Mouse (Mus musculus): ENCODE measurements at regions not wholly inside any gene's neighbourhood (a gene's known extent, or its start where the extent isn't known, plus 50 kb on each side); places are given as distances from the start of the nearest gene placed in this dataset.

- Histone ChIP-seq H3K9ac (replicated peaks; ENCODE audit: low read depth, low read length) (no peak overlapping the region), H3K36me3 (ENCODE audit: control insufficient read depth, insufficient read depth, low read length) (no peaks in the 10 kb centered on the region), H3K4me1 (ENCODE audit: control insufficient read depth, insufficient read depth, low read length) (no peaks in the 10 kb centered on the region), H3K4me2 (ENCODE audit: low read depth, low read length) (no peak overlapping the region), H3K27me3 (ENCODE audit: control insufficient read depth, insufficient read depth, low read length) (no peaks in the 10 kb centered on the region), H3K27ac (ENCODE audit: low read depth, low read length) (no peak overlapping the region), H3K9me3 (ENCODE audit: control insufficient read depth, low read length) (no peaks in the 10 kb centered on the region), H3K4me3 (ENCODE audit: low read depth, low read length) (no peak overlapping the region)
- WGBS, result 74% methylated on average over 2 of the region's 2 CpGs
- ATAC-seq (ENCODE audit: low read depth), result no peak
Measured at GRCm38 (mm10) chr13:35241443-35241842, 214.5 kb upstream of the Eci2 start.

- ATAC-seq (ENCODE audit: low read depth), result no peak
- Histone ChIP-seq H3K36me3 (ENCODE audit: control insufficient read depth, insufficient read depth, low read length) (no peaks in the 10 kb centered on the region), H3K9ac (replicated peaks; ENCODE audit: low read depth, low read length) (no peak overlapping the region)
Measured at GRCm38 (mm10) chr13:35243946-35244345, 217.1 kb upstream of the Eci2 start.

GRCm38 (mm10) chr13:35257386-35257785 is 230.5 kb upstream of the Eci2 start:
- H3K27ac ChIP-seq (ENCODE audit: low read depth, low read length), result no peak overlapping the region
- no peaks in the 10 kb centered on the region for H3K27me3 ChIP-seq (ENCODE audit: control insufficient read depth, insufficient read depth, low read length)
- no peaks in the 10 kb centered on the region for H3K9me3 ChIP-seq (ENCODE audit: control insufficient read depth, low read length)
- no peaks in the 10 kb centered on the region for H3K36me3 ChIP-seq (ENCODE audit: control insufficient read depth, insufficient read depth, low read length)
- no peak overlapping the region for H3K4me3 ChIP-seq (ENCODE audit: low read depth, low read length)
- no peak for ATAC-seq (ENCODE audit: low read depth)
- H3K4me1 ChIP-seq (ENCODE audit: control insufficient read depth, insufficient read depth, low read length), result no peaks in the 10 kb centered on the region
- H3K9ac ChIP-seq (replicated peaks; ENCODE audit: low read depth, low read length), result no peak overlapping the region
- no peak overlapping the region for H3K4me2 ChIP-seq (ENCODE audit: low read depth, low read length)
- WGBS, result 78% methylated on average over 2 of the region's 2 CpGs

More at GRCm38 (mm10) chr13:35243946-35244345, 217.1 kb upstream of the Eci2 start:
- H3K27me3 ChIP-seq (ENCODE audit: control insufficient read depth, insufficient read depth, low read length), result no peaks in the 10 kb centered on the region
- H3K27ac ChIP-seq (ENCODE audit: low read depth, low read length), result no peak overlapping the region
- H3K4me3 ChIP-seq (ENCODE audit: low read depth, low read length), result no peak overlapping the region
- H3K4me2 ChIP-seq (ENCODE audit: low read depth, low read length), result no peak overlapping the region
- no peaks in the 10 kb centered on the region for H3K4me1 ChIP-seq (ENCODE audit: control insufficient read depth, insufficient read depth, low read length)
- no peaks in the 10 kb centered on the region for H3K9me3 ChIP-seq (ENCODE audit: control insufficient read depth, low read length)

GRCm38 (mm10) chr13:35258720-35259119 is 231.8 kb upstream of the Eci2 start:
- H3K4me1 ChIP-seq (ENCODE audit: control insufficient read depth, insufficient read depth, low read length), result no peaks in the 10 kb centered on the region
- no peaks in the 10 kb centered on the region for H3K36me3 ChIP-seq (ENCODE audit: control insufficient read depth, insufficient read depth, low read length)
- H3K27me3 ChIP-seq (ENCODE audit: control insufficient read depth, insufficient read depth, low read length), result no peaks in the 10 kb centered on the region
- no peak for ATAC-seq (ENCODE audit: low read depth)
- 96% methylated on average over 1 of the region's 1 CpGs for WGBS
- no peak overlapping the region for H3K4me2 ChIP-seq (ENCODE audit: low read depth, low read length)
- H3K4me3 ChIP-seq (ENCODE audit: low read depth, low read length), result no peak overlapping the region
- no peaks in the 10 kb centered on the region for H3K9me3 ChIP-seq (ENCODE audit: control insufficient read depth, low read length)
- no peak overlapping the region for H3K27ac ChIP-seq (ENCODE audit: low read depth, low read length)
- H3K9ac ChIP-seq (replicated peaks; ENCODE audit: low read depth, low read length), result no peak overlapping the region

GRCm38 (mm10) chr13:35283959-35284358 is 257.1 kb upstream of the Eci2 start:
- Histone ChIP-seq H3K4me3 (ENCODE audit: low read depth, low read length) (no peak overlapping the region), H3K4me1 (ENCODE audit: control insufficient read depth, insufficient read depth, low read length) (no peaks in the 10 kb centered on the region), H3K27me3 (ENCODE audit: control insufficient read depth, insufficient read depth, low read length) (no peaks in the 10 kb centered on the region), H3K9me3 (ENCODE audit: control insufficient read depth, low read length) (no peaks in the 10 kb centered on the region), H3K36me3 (ENCODE audit: control insufficient read depth, insufficient read depth, low read length) (no peaks in the 10 kb centered on the region), H3K27ac (ENCODE audit: low read depth, low read length) (no peak overlapping the region), H3K4me2 (ENCODE audit: low read depth, low read length) (no peak overlapping the region), H3K9ac (replicated peaks; ENCODE audit: low read depth, low read length) (no peak overlapping the region)
- WGBS, result 81% methylated on average over 1 of the region's 1 CpGs
- no peak for ATAC-seq (ENCODE audit: low read depth)

GRCm38 (mm10) chr13:35302088-35302487 is 275.2 kb upstream of the Eci2 start:
- H3K9ac ChIP-seq (replicated peaks; ENCODE audit: low read depth, low read length), result no peak overlapping the region
- H3K4me2 ChIP-seq (ENCODE audit: low read depth, low read length), result no peak overlapping the region
- ATAC-seq (ENCODE audit: low read depth), result no peak
- H3K4me1 ChIP-seq (ENCODE audit: control insufficient read depth, insufficient read depth, low read length), result no peaks in the 10 kb centered on the region
- H3K27me3 ChIP-seq (ENCODE audit: control insufficient read depth, insufficient read depth, low read length), result no peaks in the 10 kb centered on the region
- H3K36me3 ChIP-seq (ENCODE audit: control insufficient read depth, insufficient read depth, low read length), result no peaks in the 10 kb centered on the region
- no peak overlapping the region for H3K4me3 ChIP-seq (ENCODE audit: low read depth, low read length)
- no peaks in the 10 kb centered on the region for H3K9me3 ChIP-seq (ENCODE audit: control insufficient read depth, low read length)
- no peak overlapping the region for H3K27ac ChIP-seq (ENCODE audit: low read depth, low read length)
- WGBS, result 66% methylated on average over 1 of the region's 1 CpGs

GRCm38 (mm10) chr13:35316772-35317171 is 289.9 kb upstream of the Eci2 start:
- Histone ChIP-seq H3K4me2 (ENCODE audit: low read depth, low read length) (no peak overlapping the region), H3K4me1 (ENCODE audit: control insufficient read depth, insufficient read depth, low read length) (no peaks in the 10 kb centered on the region), H3K36me3 (ENCODE audit: control insufficient read depth, insufficient read depth, low read length) (no peaks in the 10 kb centered on the region), H3K27ac (ENCODE audit: low read depth, low read length) (no peak overlapping the region), H3K27me3 (ENCODE audit: control insufficient read depth, insufficient read depth, low read length) (no peaks in the 10 kb centered on the region), H3K4me3 (ENCODE audit: low read depth, low read length) (no peak overlapping the region), H3K9ac (replicated peaks; ENCODE audit: low read depth, low read length) (no peak overlapping the region), H3K9me3 (ENCODE audit: control insufficient read depth, low read length) (no peaks in the 10 kb centered on the region)
- ATAC-seq (ENCODE audit: low read depth), result no peak
- WGBS, result 86% methylated on average over 1 of the region's 1 CpGs

GRCm38 (mm10) chr13:35326682-35327242 is 299.9 kb upstream of the Eci2 start:
- 46% methylated on average over 10 of the region's 10 CpGs for WGBS
- peak overlapping the region; percentile 26; the same call in 1 of the 2 replicates for H3K4me2 ChIP-seq (ENCODE audit: low read depth, low read length)

GRCm38 (mm10) chr13:35328320-35328719 is 301.4 kb upstream of the Eci2 start:
- Histone ChIP-seq H3K4me3 (ENCODE audit: low read depth, low read length) (no peak overlapping the region), H3K4me2 (ENCODE audit: low read depth, low read length) (no peak overlapping the region), H3K9ac (replicated peaks; ENCODE audit: low read depth, low read length) (no peak overlapping the region), H3K9me3 (ENCODE audit: control insufficient read depth, low read length) (no peaks in the 10 kb centered on the region), H3K36me3 (ENCODE audit: control insufficient read depth, insufficient read depth, low read length) (no peaks in the 10 kb centered on the region), H3K27ac (ENCODE audit: low read depth, low read length) (no peak overlapping the region), H3K27me3 (ENCODE audit: control insufficient read depth, insufficient read depth, low read length) (no peaks in the 10 kb centered on the region), H3K4me1 (ENCODE audit: control insufficient read depth, insufficient read depth, low read length) (no peaks in the 10 kb centered on the region)
- no peak for ATAC-seq (ENCODE audit: low read depth)
- WGBS, result 76% methylated on average over 2 of the region's 2 CpGs

More at GRCm38 (mm10) chr13:35326682-35327242, 299.9 kb upstream of the Eci2 start:
- no peaks in the 10 kb centered on the region for H3K36me3 ChIP-seq (ENCODE audit: control insufficient read depth, insufficient read depth, low read length)
- H3K27me3 ChIP-seq (ENCODE audit: control insufficient read depth, insufficient read depth, low read length), result no peaks in the 10 kb centered on the region
- H3K9ac ChIP-seq (replicated peaks; ENCODE audit: low read depth, low read length), result no peak overlapping the region
- no peak overlapping the region for H3K4me3 ChIP-seq (ENCODE audit: low read depth, low read length)
- H3K9me3 ChIP-seq (ENCODE audit: control insufficient read depth, low read length), result no peaks in the 10 kb centered on the region
- H3K4me1 ChIP-seq (ENCODE audit: control insufficient read depth, insufficient read depth, low read length), result no peaks in the 10 kb centered on the region
- ATAC-seq (ENCODE audit: low read depth), result no peak; the same call in 1 of the 2 replicates
- H3K27ac ChIP-seq (ENCODE audit: low read depth, low read length), result no peak overlapping the region

Data from neural tube, embryonic 14.5 days (tissue).